Mouse (Mus musculus) heart, adult 2 months (tissue): Measurements from ENCODE around the gene Pknox1.

Source experiments
- CTCF ChIP-seq: fragments of 200-600 bp; IDR thresholded peaks from 2 replicates; pipeline ENCODE4 v1.8.1; 2022; ENCODE audit warnings: antibody characterized with exemption, mild to moderate bottlenecking, moderate library complexity
- EP300 ChIP-seq: fragments of 200-500 bp; IDR thresholded peaks from 2 replicates; pipeline ENCODE4 v1.6.1; 2011; ENCODE audit warnings: low read depth, low read length, control low read depth; ENCODE audit not compliant: insufficient read depth

DNA sequence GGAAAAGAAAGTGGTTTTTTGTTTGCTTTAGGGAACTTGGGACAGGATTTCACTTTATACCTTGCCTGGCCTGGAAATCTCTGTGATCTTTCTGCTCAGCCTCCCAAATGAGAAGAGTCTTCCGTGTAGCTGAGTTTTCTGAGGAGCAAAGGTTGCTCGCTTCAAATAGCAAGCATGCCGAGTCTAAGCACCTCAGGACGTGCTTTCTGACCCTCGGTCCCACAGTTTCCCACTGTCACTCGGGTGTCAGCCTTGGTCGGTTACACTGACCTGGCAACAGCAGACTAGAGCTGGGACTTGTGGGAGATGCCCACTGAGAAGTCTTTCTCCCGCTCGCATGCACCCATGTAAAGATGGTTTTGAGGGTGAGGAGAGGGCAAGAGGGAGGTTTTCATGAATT, 33.4 kb downstream of the Pknox1 start:
- TF ChIP-seq EP300 (no peak), CTCF (no peak)
